Mouse (Mus musculus) midbrain, embryonic 14.5 days (tissue): ENCODE data around the gene Limd1. TPM values are rescaled to one million over a fixed set of nuclear protein-coding genes. Genes with fewer than 3 reads are reported as not detected.

ENCODE experiments used
- ATAC-seq: fragments of 200-750 bp; cut with Nextera tagmentation; 2 replicates; pipeline ENCODE4 v1.8.0; 2017; ENCODE audit warnings: moderate number of reproducible peaks, moderate library complexity; ENCODE audit not compliant: low FRiP score, low TSS enrichment
- DNase-seq: peaks from one replicate; pipeline ENCODE4 v3.0.0-alpha.2; 2015
- H3K27ac ChIP-seq: fragments of 300-500 bp; sonication (generic); replicated peaks from 2 replicates; pipeline ENCODE4 v1.5.1; 2014; ENCODE audit warnings: mild to moderate bottlenecking, low read depth, low read length, moderate library complexity
- H3K27me3 ChIP-seq: fragments of 300-500 bp; sonication (generic); 2 replicates; pipeline ENCODE4 v1.6.1; 2014; ENCODE audit warnings: low read length, control low read depth, mixed read lengths; ENCODE audit not compliant: control insufficient read depth, insufficient read depth
- H3K36me3 ChIP-seq: fragments of 300-500 bp; sonication (generic); 2 replicates; pipeline ENCODE4 v1.6.1; 2014; ENCODE audit warnings: low read length, control low read depth; ENCODE audit not compliant: control insufficient read depth, insufficient read depth
- H3K4me1 ChIP-seq: fragments of 300-500 bp; sonication (generic); 2 replicates; pipeline ENCODE4 v1.6.1; 2014; ENCODE audit warnings: mild to moderate bottlenecking, antibody characterized with exemption, low read length, control low read depth; ENCODE audit not compliant: control insufficient read depth, insufficient read depth
- H3K4me2 ChIP-seq: fragments of 300-500 bp; sonication (generic); 2 replicates; pipeline ENCODE4 v1.6.1; 2014; ENCODE audit warnings: mild to moderate bottlenecking, low read length, moderate library complexity
- H3K4me3 ChIP-seq: fragments of 300-500 bp; sonication (generic); replicated peaks from 2 replicates; pipeline ENCODE4 v1.5.1; 2014; ENCODE audit warnings: low read depth, low read length
- H3K9ac ChIP-seq: fragments of 300-500 bp; sonication (generic); replicated peaks from 2 replicates; pipeline ENCODE4 v1.6.1; 2014; ENCODE audit warnings: mild to moderate bottlenecking, low read length, moderate library complexity
- H3K9me3 ChIP-seq: fragments of 300-500 bp; sonication (generic); 2 replicates; pipeline ENCODE4 v1.6.1; 2016; ENCODE audit warnings: low read length, control low read depth, mixed read lengths; ENCODE audit not compliant: control insufficient read depth
- WGBS: fragments of 180-500 bp; shearing (Covaris S2); extraction: QIAGEN DNeasy Blood & Tissue Kit; methylation state at CpG from one replicate; pipeline ENCODE4 v1.1.7; 2014; 5-methylcytosine and 5-hydroxymethylcytosine counted together
- polyA plus RNA-seq: library from polyadenylated mRNA; unstranded; fragments of >200 nt; fragmentation: Nextera tagmentation; extraction: Ambion mirVana; gene quantifications from 2 replicates; pipeline ENCODE4 v1.2.1, GENCODE M21; 2014

The Limd1 gene
- polyA plus RNA-seq, 1 experiment from 2014 or later = 16.4 TPM

DNA sequence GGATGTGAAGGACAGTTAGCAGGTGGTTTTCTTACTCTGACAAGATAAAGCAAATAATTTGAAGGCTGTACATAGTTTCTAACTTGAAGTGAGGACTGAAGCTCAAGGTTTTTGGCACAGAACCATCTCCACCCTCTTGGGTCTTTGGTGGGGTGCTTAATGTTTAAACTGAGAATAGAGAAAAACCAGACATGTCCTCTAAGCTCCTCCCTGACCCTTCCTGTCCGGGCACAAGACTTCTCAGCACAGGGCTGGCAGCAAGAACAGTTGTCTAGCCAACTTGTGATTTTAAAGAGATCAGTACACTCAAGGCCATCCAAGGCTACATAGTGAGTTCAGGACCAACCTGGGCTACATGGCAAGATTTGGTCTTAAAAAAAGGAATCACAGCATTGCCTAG lies 27.1 kb downstream of the Limd1 start:
- no peak for ATAC-seq
- WGBS = 94% methylated on average over 1 of the region's 1 CpGs

GRCm38 (mm10) chr9:123506270-123507146 lies 28.0 kb downstream of the Limd1 start:
- Histone ChIP-seq H3K27me3 (no peaks in the 10 kb centered on the region), H3K36me3 (0 out of 2 replicates have a peak, but pooled peaks cover 6% of the 10 kb centered on the region), H3K4me3 (no peak overlapping the region), H3K4me1 (no peaks in the 10 kb centered on the region), H3K9ac (no peak overlapping the region), H3K9me3 (no peaks in the 10 kb centered on the region), H3K27ac (no peak overlapping the region), H3K4me2 (no peak overlapping the region)
- WGBS = 87% methylated on average over 4 of the region's 4 CpGs
- no peak for DNase-seq
- no peak for ATAC-seq

More for the DNA sequence above, 27.1 kb downstream of the Limd1 start:
- no peak overlapping the region for H3K4me2 ChIP-seq
- H3K27me3 ChIP-seq = no peaks in the 10 kb centered on the region
- no peak for DNase-seq
- H3K36me3 ChIP-seq = no peaks in the 10 kb centered on the region
- no peak overlapping the region for H3K4me3 ChIP-seq
- no peaks in the 10 kb centered on the region for H3K4me1 ChIP-seq
- no peak overlapping the region for H3K27ac ChIP-seq
- no peaks in the 10 kb centered on the region for H3K9me3 ChIP-seq
- no peak overlapping the region for H3K9ac ChIP-seq

- DNase-seq (no peak), ATAC-seq (no peak)
- Histone ChIP-seq H3K36me3 (0 out of 2 replicates have a peak, but pooled peaks cover 6% of the 10 kb centered on the region), H3K9ac (no peak overlapping the region), H3K27ac (no peak overlapping the region), H3K4me2 (no peak overlapping the region), H3K4me1 (no peaks in the 10 kb centered on the region), H3K27me3 (no peaks in the 10 kb centered on the region), H3K9me3 (no peaks in the 10 kb centered on the region), H3K4me3 (no peak overlapping the region)
- WGBS = 88% methylated on average over 2 of the region's 2 CpGs
Observed at GRCm38 (mm10) chr9:123507380-123507779, 28.9 kb downstream of the Limd1 start.

- Histone ChIP-seq H3K9ac (no peak overlapping the region), H3K9me3 (no peaks in the 10 kb centered on the region), H3K36me3 (0 out of 2 replicates have a peak, but pooled peaks cover 6% of the 10 kb centered on the region), H3K4me1 (no peaks in the 10 kb centered on the region), H3K4me3 (no peak overlapping the region), H3K4me2 (no peak overlapping the region), H3K27me3 (no peaks in the 10 kb centered on the region), H3K27ac (no peak overlapping the region)
- ATAC-seq = no peak
- no peak for DNase-seq
- 88% methylated on average over 2 of the region's 2 CpGs for WGBS
Observed at GRCm38 (mm10) chr9:123508986-123509385, 30.5 kb downstream of the Limd1 start.

DNA sequence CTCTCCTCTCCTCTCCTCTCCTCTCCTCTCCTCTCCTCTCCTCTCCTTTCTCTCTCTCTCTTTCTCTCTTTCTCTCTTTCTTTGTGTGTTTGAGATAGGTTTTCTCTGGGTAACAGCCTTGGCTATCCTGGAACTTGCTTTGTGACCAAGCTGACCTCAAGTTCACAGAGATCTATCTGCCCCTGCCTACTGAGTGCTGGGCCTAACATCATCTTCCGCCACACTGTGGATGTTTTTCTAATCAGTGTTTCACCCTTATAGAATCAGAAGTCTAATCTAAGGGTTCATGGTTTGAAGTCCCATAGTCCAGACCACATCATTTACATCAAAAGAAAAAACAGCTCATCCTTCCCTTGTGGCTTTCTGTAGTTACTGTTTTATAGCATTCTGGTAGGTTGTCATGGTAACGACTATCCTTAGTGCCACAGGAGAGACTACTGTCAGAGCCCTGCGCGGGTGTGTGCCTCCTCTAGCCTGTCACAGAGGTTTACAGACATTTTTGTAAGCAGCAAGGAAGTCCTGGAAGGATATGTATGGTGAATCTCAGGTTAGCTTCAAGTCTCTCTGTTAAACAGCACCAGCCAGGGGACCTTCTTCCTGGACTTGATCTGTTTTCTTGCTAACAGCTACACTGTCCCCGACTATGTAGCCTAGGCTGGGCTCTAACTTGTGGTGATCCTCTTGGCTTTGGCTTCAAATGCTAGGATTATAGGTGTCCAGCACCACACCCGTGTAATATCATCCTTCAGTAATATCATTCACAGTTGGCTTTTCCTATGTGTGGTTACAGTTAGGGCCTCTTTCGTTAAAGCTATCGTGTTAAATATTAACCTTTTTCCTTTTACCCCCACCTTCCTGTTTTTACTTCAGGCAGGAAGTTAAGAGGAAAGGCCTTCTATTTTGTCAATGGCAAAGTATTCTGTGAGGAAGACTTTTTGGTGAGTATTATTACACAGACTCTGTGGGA lies 31.4 kb downstream of the Limd1 start:
- Histone ChIP-seq H3K4me2 (no peak overlapping the region), H3K27ac (peak overlapping the region; percentile 53), H3K36me3 (0 out of 2 replicates have a peak, but pooled peaks cover 6% of the 10 kb centered on the region), H3K9ac (no peak overlapping the region), H3K9me3 (no peaks in the 10 kb centered on the region), H3K4me1 (no peaks in the 10 kb centered on the region), H3K27me3 (no peaks in the 10 kb centered on the region), H3K4me3 (no peak overlapping the region)
- ATAC-seq = no peak; the same call in 1 of the 2 replicates
- 79% methylated on average over 8 of the region's 8 CpGs for WGBS
- peak; percentile 71 for DNase-seq

GRCm38 (mm10) chr9:123510926-123511325 lies 32.4 kb downstream of the Limd1 start:
- Histone ChIP-seq H3K27me3 (no peaks in the 10 kb centered on the region), H3K4me1 (no peaks in the 10 kb centered on the region), H3K27ac (no peak overlapping the region), H3K9me3 (no peaks in the 10 kb centered on the region), H3K4me2 (no peak overlapping the region), H3K9ac (no peak overlapping the region), H3K4me3 (no peak overlapping the region), H3K36me3 (0 out of 2 replicates have a peak, but pooled peaks cover 6% of the 10 kb centered on the region)
- WGBS = 96% methylated on average over 5 of the region's 5 CpGs
- ATAC-seq (no peak), DNase-seq (no peak)

- Histone ChIP-seq H3K4me2 (no peak overlapping the region), H3K9ac (no peak overlapping the region), H3K4me1 (no peaks in the 10 kb centered on the region), H3K4me3 (no peak overlapping the region), H3K9me3 (no peaks in the 10 kb centered on the region), H3K36me3 (peaks cover 15% of the 10 kb centered on the region; the same call in 1 of the 2 replicates), H3K27me3 (no peaks in the 10 kb centered on the region), H3K27ac (no peak overlapping the region)
- WGBS = 95% methylated on average over 2 of the region's 2 CpGs
- DNase-seq (no peak), ATAC-seq (no peak)
Observed at GRCm38 (mm10) chr9:123512482-123512881, 34.0 kb downstream of the Limd1 start.

DNA sequence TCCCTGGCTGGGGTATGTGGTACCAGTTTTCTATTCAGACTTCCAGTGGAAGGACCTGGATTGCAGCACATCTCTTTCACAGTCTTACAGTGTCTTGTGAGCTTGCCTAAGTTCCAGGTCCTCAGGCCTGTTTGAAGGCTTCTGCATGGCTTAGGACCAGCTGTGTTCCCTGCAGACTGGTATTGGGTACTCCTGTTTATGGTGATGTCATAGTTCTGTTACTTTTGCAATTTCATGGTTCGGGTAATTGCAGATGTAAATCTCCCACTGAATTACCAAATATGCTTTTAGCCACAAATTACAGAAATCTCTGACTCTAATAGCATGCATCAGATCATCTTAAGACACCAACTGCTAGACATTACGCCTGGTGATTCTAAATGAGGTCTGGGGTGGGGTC lies 36.6 kb downstream of the Limd1 start:
- WGBS = 94% methylated on average over 2 of the region's 2 CpGs
- no peaks in the 10 kb centered on the region for H3K27me3 ChIP-seq

More for the DNA sequence above, 36.6 kb downstream of the Limd1 start:
- DNase-seq (no peak), ATAC-seq (no peak)
- Histone ChIP-seq H3K4me1 (no peaks in the 10 kb centered on the region), H3K27ac (no peak overlapping the region), H3K36me3 (peaks cover 34% of the 10 kb centered on the region), H3K9me3 (no peaks in the 10 kb centered on the region), H3K4me2 (no peak overlapping the region), H3K4me3 (no peak overlapping the region), H3K9ac (no peak overlapping the region)
